Mouse (Mus musculus) left cerebral cortex, postnatal 10 days (tissue): ENCODE data around the gene Pola2. TPM values are rescaled to one million over a fixed set of nuclear protein-coding genes. Genes with fewer than 3 reads are reported as not detected.

Experiments used
- DNase-seq, 2 experiments: peaks; one replicate each; pipeline ENCODE4 v3.0.0; 2021 to 2022; ENCODE audit warnings: low spot score in 2 of 2, mixed read lengths in 1 of 2; ENCODE audit errors: extremely low spot score in 1 of 2
- intact Hi-C: fragments of 180-260 bp; cut with DNase I; formaldehyde crosslinking; loops from one replicate; pipeline ENCODE4 v1.15.1; 2025
- total RNA-seq, 2 experiments: library from RNA; stranded (reverse); gene quantifications; 2 replicates each; pipeline ENCODE4 v1.2.3; 2021

Gene Pola2
- total RNA-seq: 10 to 100 TPM in 1 of 2 experiments, 1 to 10 TPM in 1; 8.0 to 10.7 TPM

- DNase-seq: peak; percentile 82 to 92
- intact Hi-C loops: loop anchor here (2.0 kb wide), 2 partner anchors 55 to 81 kb away; no protein-coding TSS in a partner anchor
These were observed at the start of gene Pola2 for GRCm38 (mm10) chr19:5963883-5964562. TSS of gene Pola2 (minus strand) at chr19:5964202.

GRCm38 (mm10) chr19:6013691-6014090 is 49.7 kb upstream of the Pola2 start:
- intact Hi-C loops: loop anchor here (10.0 kb wide), 1 partner anchor 229 kb away; no protein-coding TSS in a partner anchor
- no peak for DNase-seq

GRCm38 (mm10) chr19:6009137-6009536 is 45.1 kb upstream of the Pola2 start:
- DNase-seq: no peak
- intact Hi-C loops: no loop called here

- intact Hi-C loops: no loop called here
- DNase-seq: no peak
These were observed 43.0 kb upstream of the Pola2 start for GRCm38 (mm10) chr19:6007013-6007412.

- DNase-seq: no peak
- intact Hi-C loops: no loop called here
These were observed 41.5 kb upstream of the Pola2 start for GRCm38 (mm10) chr19:6005541-6005940.

- no peak for DNase-seq
- intact Hi-C loops: no loop called here
These were observed 36.0 kb upstream of the Pola2 start for GRCm38 (mm10) chr19:5999969-6000368.

GRCm38 (mm10) chr19:5998180-5998579 is 34.2 kb upstream of the Pola2 start:
- intact Hi-C loops: no loop called here
- no peak for DNase-seq

- no peak for DNase-seq
- intact Hi-C loops: no loop called here
These were observed 30.7 kb upstream of the Pola2 start for GRCm38 (mm10) chr19:5994711-5995110.

GRCm38 (mm10) chr19:5992012-5992411 is 28.0 kb upstream of the Pola2 start:
- intact Hi-C loops: no loop called here
- DNase-seq: no peak

GRCm38 (mm10) chr19:5991467-5991866 is 27.5 kb upstream of the Pola2 start:
- intact Hi-C loops: no loop called here
- no peak for DNase-seq

- no peak for DNase-seq
These were observed 26.9 kb upstream of the Pola2 start for GRCm38 (mm10) chr19:5990921-5991320.

GRCm38 (mm10) chr19:5990033-5990432 is 26.0 kb upstream of the Pola2 start:
- DNase-seq: no peak
- intact Hi-C loops: no loop called here

More at GRCm38 (mm10) chr19:5990921-5991320, 26.9 kb upstream of the Pola2 start:
- intact Hi-C loops: no loop called here

GRCm38 (mm10) chr19:5989585-5989984 is 25.6 kb upstream of the Pola2 start:
- intact Hi-C loops: no loop called here

GRCm38 (mm10) chr19:5988815-5989452 is 24.9 kb upstream of the Pola2 start:
- intact Hi-C loops: no loop called here
- peak; percentile 38 to 83 for DNase-seq

More at GRCm38 (mm10) chr19:5989585-5989984, 25.6 kb upstream of the Pola2 start:
- DNase-seq: no peak

- no peak for DNase-seq
- intact Hi-C loops: no loop called here
These were observed 24.2 kb upstream of the Pola2 start for GRCm38 (mm10) chr19:5988027-5988814.

GRCm38 (mm10) chr19:5986043-5986442 is 22.0 kb upstream of the Pola2 start, which contains the start of gene Slc22a20:
TSS of gene Slc22a20 (minus strand) at chr19:5986143.
- intact Hi-C loops: no loop called here

GRCm38 (mm10) chr19:5980477-5980876 is 16.5 kb upstream of the Pola2 start:
- no peak for DNase-seq
- intact Hi-C loops: no loop called here

More at GRCm38 (mm10) chr19:5986043-5986442, 22.0 kb upstream of the Pola2 start, which contains the start of gene Slc22a20:
- DNase-seq: no peak

- intact Hi-C loops: no loop called here
- DNase-seq: no peak
These were observed 13.7 kb upstream of the Pola2 start for GRCm38 (mm10) chr19:5977717-5978116.

GRCm38 (mm10) chr19:5975676-5976075 is 11.7 kb upstream of the Pola2 start:
- intact Hi-C loops: no loop called here
- DNase-seq: peak in 1 of 2 experiments; percentile 73
